Mouse (Mus musculus) megakaryocyte-erythroid progenitor cell, adult 5-6 weeks (primary cell): ENCODE results near the gene Birc5. TPM values are rescaled to one million over a fixed set of nuclear protein-coding genes. Genes with fewer than 3 reads are reported as not detected.

Experiments
- total RNA-seq, 2 experiments: library from RNA; stranded (forward) in 1 of 2; stranded (reverse) in 1 of 2; fragments of 200-1000, 215-1000 nt in 1 of 2; fragments of >200 nt in 1 of 2; fragmentation: Nextera tagmentation in 1 of 2; gene quantifications; 2 replicates each; pipeline ENCODE4 v1.2.3; 2014 to 2017

The Birc5 gene
- total RNA-seq, 2 experiments from 2014 or later: 182 to 220 TPM

Other genes starting within 250 kb of the Birc5 start
- gene Tnrc6c, start 195.0 kb upstream of the Birc5 start, total RNA-seq (2014; fragmentation: Nextera tagmentation): 27.1 and 32.2 TPM in 2 replicates
- gene Tnrc6c, start 195.0 kb upstream of the Birc5 start, total RNA-seq (2017): 15.8 and 18.0 TPM in 2 replicates
- gene Tmc8, start 67.2 kb upstream of the Birc5 start, total RNA-seq (2014; fragmentation: Nextera tagmentation): 16.2 and 38.2 TPM in 2 replicates
- gene Tmc8, start 67.2 kb upstream of the Birc5 start, total RNA-seq (2017): 7.3 and 11.3 TPM in 2 replicates
- gene Tmc6, start 67.1 kb upstream of the Birc5 start, total RNA-seq (2014; fragmentation: Nextera tagmentation): 101 and 172 TPM in 2 replicates
- gene Tmc6, start 67.1 kb upstream of the Birc5 start, total RNA-seq (2017): 13.6 and 39.7 TPM in 2 replicates
- 5.8 and 6.8 TPM in 2 replicates for gene 6030468B19Rik, start 51.6 kb upstream of the Birc5 start, total RNA-seq (2014; fragmentation: Nextera tagmentation)
- 1.8 and 4.2 TPM in 2 replicates for gene 6030468B19Rik, start 51.6 kb upstream of the Birc5 start, total RNA-seq (2017)
- 0.45 and 7.0 TPM in 2 replicates for gene Gm20708, start 39.6 kb upstream of the Birc5 start, total RNA-seq (2014; fragmentation: Nextera tagmentation)
- 3.5 TPM in 1 of 2 replicates, not detected in the other for gene Gm20708, start 39.6 kb upstream of the Birc5 start, total RNA-seq (2017)
- 166 and 173 TPM in 2 replicates for gene Syngr2, start 39.6 kb upstream of the Birc5 start, total RNA-seq (2014; fragmentation: Nextera tagmentation)
- 83.2 and 116 TPM in 2 replicates for gene Syngr2, start 39.6 kb upstream of the Birc5 start, total RNA-seq (2017)
- gene Afmid, start 23.3 kb upstream of the Birc5 start, total RNA-seq (2014; fragmentation: Nextera tagmentation): 7.2 and 9.4 TPM in 2 replicates
- 0.70 and 1.0 TPM in 2 replicates for gene Afmid, start 23.3 kb upstream of the Birc5 start, total RNA-seq (2017)
- gene Tk1, start 23.2 kb upstream of the Birc5 start, total RNA-seq (2014; fragmentation: Nextera tagmentation): 191 and 266 TPM in 2 replicates
- 46.7 and 52.5 TPM in 2 replicates for gene Tk1, start 23.2 kb upstream of the Birc5 start, total RNA-seq (2017)
- gene Tmem235, start 11.5 kb downstream of the Birc5 start, total RNA-seq (2014; fragmentation: Nextera tagmentation): not detected in 2 replicates
- gene Tmem235, start 11.5 kb downstream of the Birc5 start, total RNA-seq (2017): not detected in 2 replicates
- 1.8 and 4.9 TPM in 2 replicates for gene Tha1, start 24.2 kb downstream of the Birc5 start, total RNA-seq (2014; fragmentation: Nextera tagmentation)
- gene Tha1, start 24.2 kb downstream of the Birc5 start, total RNA-seq (2017): 2.8 and 3.8 TPM in 2 replicates
- not detected in 2 replicates for gene Socs3, start 120.8 kb downstream of the Birc5 start, total RNA-seq (2014; fragmentation: Nextera tagmentation)
- gene Socs3, start 120.8 kb downstream of the Birc5 start, total RNA-seq (2017): 2.0 and 3.5 TPM in 2 replicates
- gene Pgs1, start 137.0 kb downstream of the Birc5 start, total RNA-seq (2014; fragmentation: Nextera tagmentation): 20.5 and 27.5 TPM in 2 replicates
- gene Pgs1, start 137.0 kb downstream of the Birc5 start, total RNA-seq (2017): 5.6 and 6.4 TPM in 2 replicates